Mouse (Mus musculus) layer of hippocampus, adult 9-10 months (tissue): ENCODE results near the gene Grip1.
"Not testable (repeated sequence)": the region's sequence is repeated elsewhere in the genome, so short reads cannot be mapped to it uniquely, and the experiment has no call there.

ENCODE experiments used
- DNase-seq: peaks from one replicate; pipeline ENCODE4 v3.0.0; 2022; ENCODE audit warnings: low spot score

The Grip1 gene

GRCm38 (mm10) chr10:120061238-120062130 is 607.9 kb downstream of the Grip1 start:
- DNase-seq, result no peak

- no peak for DNase-seq
Measured at GRCm38 (mm10) chr10:120064424-120064823, 610.8 kb downstream of the Grip1 start.

- no peak for DNase-seq
Measured at GRCm38 (mm10) chr10:120066319-120066718, 612.7 kb downstream of the Grip1 start.

GRCm38 (mm10) chr10:120077850-120078249 is 624.2 kb downstream of the Grip1 start:
- DNase-seq, result no peak

- no peak for DNase-seq
Measured at GRCm38 (mm10) chr10:120092548-120092947, 638.9 kb downstream of the Grip1 start.

- DNase-seq, result no peak
Measured at GRCm38 (mm10) chr10:120095136-120095535, 641.5 kb downstream of the Grip1 start.

- no peak for DNase-seq
Measured at GRCm38 (mm10) chr10:120095716-120096115, 642.1 kb downstream of the Grip1 start.

GRCm38 (mm10) chr10:120097564-120097963 is 643.9 kb downstream of the Grip1 start:
- no peak for DNase-seq

GRCm38 (mm10) chr10:120100806-120101205 is 647.2 kb downstream of the Grip1 start:
- no peak for DNase-seq

GRCm38 (mm10) chr10:120111691-120112319 is 658.2 kb downstream of the Grip1 start:
- DNase-seq, result no peak

GRCm38 (mm10) chr10:120112507-120113396 is 659.1 kb downstream of the Grip1 start, which contains the start of gene Helb:
Gene Helb (minus strand): TSS chr10:120112987.
- peak; percentile 92 for DNase-seq

GRCm38 (mm10) chr10:120113482-120113881 is 659.9 kb downstream of the Grip1 start:
- not testable (repeated sequence) for DNase-seq

- no peak for DNase-seq
Measured at GRCm38 (mm10) chr10:120113980-120114379, 660.4 kb downstream of the Grip1 start.

- no peak for DNase-seq
Measured at GRCm38 (mm10) chr10:120114493-120114892, 660.9 kb downstream of the Grip1 start.

- no peak for DNase-seq
Measured at GRCm38 (mm10) chr10:120115249-120115648, 661.6 kb downstream of the Grip1 start.

- no peak for DNase-seq
Measured at GRCm38 (mm10) chr10:120123721-120124120, 670.1 kb downstream of the Grip1 start.

GRCm38 (mm10) chr10:120124801-120125464 is 671.3 kb downstream of the Grip1 start:
- peak; percentile 89 for DNase-seq

GRCm38 (mm10) chr10:120125465-120125857 is 671.8 kb downstream of the Grip1 start:
- DNase-seq, result no peak

- no peak for DNase-seq
Measured at GRCm38 (mm10) chr10:120128601-120129277, 675.1 kb downstream of the Grip1 start.

GRCm38 (mm10) chr10:120130621-120131020 is 677.0 kb downstream of the Grip1 start:
- DNase-seq, result peak; percentile 31

- no peak for DNase-seq
Measured at GRCm38 (mm10) chr10:120133697-120134096, 680.1 kb downstream of the Grip1 start.
